Mouse (Mus musculus) embryonic facial prominence, embryonic 12.5 days (tissue): ENCODE results near the gene Cwc22. TPM values are rescaled to one million over a fixed set of nuclear protein-coding genes. Genes with fewer than 3 reads are reported as not detected.

ENCODE experiments used
- ATAC-seq: fragments of 200-750 bp; cut with Nextera tagmentation; 2 replicates; pipeline ENCODE4 v1.8.0; 2017; ENCODE audit not compliant: insufficient number of reproducible peaks, insufficient read depth, low FRiP score, low TSS enrichment
- H3K27ac ChIP-seq: fragments of 300-500 bp; sonication (generic); 2 replicates; pipeline ENCODE4 v1.5.1; 2016; ENCODE audit warnings: mild to moderate bottlenecking
- H3K27me3 ChIP-seq: fragments of 300-500 bp; sonication (generic); 2 replicates; pipeline ENCODE4 v1.6.1; 2016; ENCODE audit warnings: mild to moderate bottlenecking, moderate library complexity
- H3K36me3 ChIP-seq: fragments of 300-500 bp; sonication (generic); 2 replicates; pipeline ENCODE4 v1.6.1; 2016; ENCODE audit warnings: mild to moderate bottlenecking
- H3K4me1 ChIP-seq: fragments of 300-500 bp; sonication (generic); 2 replicates; pipeline ENCODE4 v1.6.1; 2016
- H3K4me2 ChIP-seq: fragments of 300-500 bp; sonication (generic); replicated peaks from 2 replicates; pipeline ENCODE4 v1.6.1; 2016; ENCODE audit warnings: mild to moderate bottlenecking, moderate library complexity
- H3K4me3 ChIP-seq: fragments of 300-500 bp; sonication (generic); 2 replicates; pipeline ENCODE4 v1.5.1; 2016; ENCODE audit warnings: mild to moderate bottlenecking
- H3K9ac ChIP-seq: fragments of 300-500 bp; sonication (generic); 2 replicates; pipeline ENCODE4 v1.6.1; 2016; ENCODE audit warnings: mild to moderate bottlenecking, moderate library complexity
- H3K9me3 ChIP-seq: fragments of 300-500 bp; sonication (generic); 2 replicates; pipeline ENCODE4 v1.6.1; 2016; ENCODE audit warnings: mild to moderate bottlenecking, moderate library complexity
- WGBS: fragments of 180-500 bp; shearing (Covaris S2); methylation state at CpG from one replicate; pipeline ENCODE4 v1.1.7; 2016; 5-methylcytosine and 5-hydroxymethylcytosine counted together
- polyA plus RNA-seq: library from polyadenylated mRNA; unstranded; fragments of >200 nt; fragmentation: Nextera tagmentation; extraction: Ambion mirVana; gene quantifications from 2 replicates; pipeline ENCODE4 v1.2.1, GENCODE M21; 2016

Cwc22 gene
- polyA plus RNA-seq, 1 experiment from 2014 or later = 38.3 TPM

- Histone ChIP-seq H3K4me2 (no peak overlapping the region), H3K36me3 (0 out of 2 replicates have a peak, but pooled peaks cover 4% of the 10 kb centered on the region), H3K27me3 (no peaks in the 10 kb centered on the region), H3K27ac (no peak overlapping the region), H3K4me3 (no peak overlapping the region), H3K9me3 (no peaks in the 10 kb centered on the region), H3K9ac (no peak overlapping the region), H3K4me1 (peaks cover 10% of the 10 kb centered on the region; the same call in 1 of the 2 replicates)
- 88% methylated on average over 5 of the region's 5 CpGs for WGBS
- ATAC-seq = no peak
These were observed 1.9 kb downstream of the Cwc22 start for GRCm38 (mm10) chr2:77944281-77944680.

- Histone ChIP-seq H3K4me3 (no peak overlapping the region), H3K27me3 (no peaks in the 10 kb centered on the region), H3K27ac (no peak overlapping the region), H3K9me3 (no peaks in the 10 kb centered on the region), H3K9ac (no peak overlapping the region), H3K4me2 (no peak overlapping the region), H3K36me3 (0 out of 2 replicates have a peak, but pooled peaks cover 4% of the 10 kb centered on the region), H3K4me1 (peaks cover 10% of the 10 kb centered on the region; the same call in 1 of the 2 replicates)
- no peak for ATAC-seq
- WGBS = 86% methylated on average over 2 of the region's 2 CpGs
These were observed 4.2 kb downstream of the Cwc22 start for GRCm38 (mm10) chr2:77941944-77942343.

GRCm38 (mm10) chr2:77938317-77938716, 7.9 kb downstream of the Cwc22 start:
- no peak overlapping the region for H3K9ac ChIP-seq
- H3K27me3 ChIP-seq = no peaks in the 10 kb centered on the region
- H3K36me3 ChIP-seq = peaks cover 34% of the 10 kb centered on the region
- H3K27ac ChIP-seq = no peak overlapping the region
- ATAC-seq = no peak
- H3K4me2 ChIP-seq = no peak overlapping the region
- no peaks in the 10 kb centered on the region for H3K9me3 ChIP-seq
- no peaks in the 10 kb centered on the region for H3K4me1 ChIP-seq
- H3K4me3 ChIP-seq = no peak overlapping the region
- WGBS = 96% methylated on average over 4 of the region's 4 CpGs

GRCm38 (mm10) chr2:77937818-77938217, 8.4 kb downstream of the Cwc22 start:
- 95% methylated on average over 3 of the region's 3 CpGs for WGBS
- Histone ChIP-seq H3K36me3 (peaks cover 37% of the 10 kb centered on the region), H3K4me3 (no peak overlapping the region), H3K9me3 (no peaks in the 10 kb centered on the region), H3K27ac (no peak overlapping the region), H3K4me1 (no peaks in the 10 kb centered on the region), H3K4me2 (no peak overlapping the region), H3K9ac (no peak overlapping the region), H3K27me3 (no peaks in the 10 kb centered on the region)
- no peak for ATAC-seq

DNA sequence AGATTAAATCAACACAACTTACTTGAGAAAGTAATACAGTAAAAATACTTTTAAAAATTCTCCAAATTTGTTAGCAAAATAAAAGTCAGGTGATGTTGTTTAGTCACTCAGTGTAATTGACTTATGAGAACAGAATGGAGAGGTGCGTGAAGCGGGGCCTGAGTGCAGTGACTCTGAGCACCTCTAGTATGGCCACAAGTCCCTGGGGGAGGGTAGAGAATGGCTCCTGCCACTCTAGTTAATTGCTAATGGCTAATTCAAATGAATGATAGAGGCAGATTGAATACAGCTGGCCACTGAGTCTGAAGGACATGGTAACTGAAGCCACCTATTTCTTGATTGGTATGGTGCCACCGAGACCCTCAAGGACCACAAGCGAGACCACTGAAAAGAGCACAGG, 12.0 kb downstream of the Cwc22 start:
- ATAC-seq = no peak
- Histone ChIP-seq H3K27me3 (no peaks in the 10 kb centered on the region), H3K4me2 (no peak overlapping the region), H3K4me1 (no peaks in the 10 kb centered on the region), H3K9ac (no peak overlapping the region), H3K36me3 (peaks cover 62% of the 10 kb centered on the region), H3K9me3 (no peaks in the 10 kb centered on the region), H3K4me3 (no peak overlapping the region), H3K27ac (no peak overlapping the region)
- WGBS = 86% methylated on average over 4 of the region's 4 CpGs

DNA sequence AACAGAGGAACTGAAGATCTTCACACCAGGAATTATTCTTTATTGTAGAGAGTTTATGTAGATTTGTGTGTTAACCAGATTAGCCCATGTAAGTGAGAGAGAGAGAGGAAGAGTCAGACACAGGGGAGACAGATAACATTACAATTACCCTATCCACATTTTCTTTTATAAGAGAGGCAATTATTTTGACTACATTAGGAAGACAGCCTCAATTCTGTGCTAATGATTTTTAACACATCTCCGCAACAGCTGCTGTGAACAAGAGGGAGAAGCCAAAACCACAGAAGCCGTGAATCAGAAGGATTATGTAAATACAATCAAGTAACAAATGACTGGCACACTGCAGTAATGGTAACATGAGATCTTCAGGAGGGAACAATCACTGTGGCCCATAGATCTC, 12.5 kb downstream of the Cwc22 start:
- 78% methylated on average over 2 of the region's 2 CpGs for WGBS
- H3K9me3 ChIP-seq = no peaks in the 10 kb centered on the region

GRCm38 (mm10) chr2:77931958-77932357, 14.2 kb downstream of the Cwc22 start:
- H3K27ac ChIP-seq = no peak overlapping the region
- WGBS = 94% methylated on average over 1 of the region's 1 CpGs
- no peaks in the 10 kb centered on the region for H3K9me3 ChIP-seq
- no peak for ATAC-seq
- H3K4me2 ChIP-seq = no peak overlapping the region
- no peaks in the 10 kb centered on the region for H3K27me3 ChIP-seq
- no peak overlapping the region for H3K4me3 ChIP-seq
- H3K9ac ChIP-seq = no peak overlapping the region
- H3K36me3 ChIP-seq = peaks cover 82% of the 10 kb centered on the region
- no peaks in the 10 kb centered on the region for H3K4me1 ChIP-seq

More for the DNA sequence above, 12.5 kb downstream of the Cwc22 start:
- no peak for ATAC-seq
- H3K4me2 ChIP-seq = no peak overlapping the region
- H3K4me1 ChIP-seq = no peaks in the 10 kb centered on the region
- H3K36me3 ChIP-seq = peaks cover 67% of the 10 kb centered on the region
- no peaks in the 10 kb centered on the region for H3K27me3 ChIP-seq
- no peak overlapping the region for H3K9ac ChIP-seq
- H3K4me3 ChIP-seq = no peak overlapping the region
- no peak overlapping the region for H3K27ac ChIP-seq

DNA sequence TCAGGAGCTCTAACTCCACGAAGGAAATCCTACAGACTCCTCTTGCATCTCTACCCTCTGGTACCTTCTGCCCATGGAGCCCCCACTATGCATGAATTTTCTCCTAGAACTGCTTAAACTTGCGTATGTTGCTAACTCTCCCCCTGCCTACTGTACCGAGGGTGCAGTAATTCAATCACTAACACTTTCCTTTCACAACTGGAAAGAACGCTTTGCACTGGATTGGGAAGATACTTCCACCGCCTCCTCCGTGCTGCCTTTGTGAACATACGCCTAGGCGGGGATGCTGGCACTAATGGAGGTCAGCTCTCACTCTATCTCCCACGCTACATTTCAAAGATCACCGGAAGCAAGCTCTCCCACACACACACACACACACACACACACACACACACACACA, 17.8 kb downstream of the Cwc22 start:
- Histone ChIP-seq H3K27me3 (no peaks in the 10 kb centered on the region), H3K4me1 (no peaks in the 10 kb centered on the region), H3K27ac (no peak overlapping the region), H3K4me2 (no peak overlapping the region), H3K9ac (no peak overlapping the region), H3K36me3 (peaks cover 71% of the 10 kb centered on the region), H3K9me3 (no peaks in the 10 kb centered on the region), H3K4me3 (no peak overlapping the region)
- ATAC-seq = no peak
- WGBS = 96% methylated on average over 10 of the region's 10 CpGs

- Histone ChIP-seq H3K4me3 (no peak overlapping the region), H3K4me2 (no peak overlapping the region), H3K9me3 (no peaks in the 10 kb centered on the region), H3K4me1 (no peaks in the 10 kb centered on the region), H3K27ac (no peak overlapping the region), H3K9ac (no peak overlapping the region), H3K27me3 (no peaks in the 10 kb centered on the region), H3K36me3 (peaks cover 65% of the 10 kb centered on the region)
- ATAC-seq = no peak
- 90% methylated on average over 7 of the region's 7 CpGs for whole genome bisulfite sequencing
These were observed 19.7 kb downstream of the Cwc22 start for GRCm38 (mm10) chr2:77926468-77926867.

GRCm38 (mm10) chr2:77925997-77926396, 20.2 kb downstream of the Cwc22 start:
- H3K9ac ChIP-seq = no peak overlapping the region
- H3K27me3 ChIP-seq = no peaks in the 10 kb centered on the region
- no peak overlapping the region for H3K4me3 ChIP-seq
- peaks cover 64% of the 10 kb centered on the region for H3K36me3 ChIP-seq
- no peaks in the 10 kb centered on the region for H3K9me3 ChIP-seq
- H3K4me2 ChIP-seq = no peak overlapping the region
- no peak overlapping the region for H3K27ac ChIP-seq
- no peaks in the 10 kb centered on the region for H3K4me1 ChIP-seq
- 93% methylated on average over 2 of the region's 2 CpGs for WGBS
- ATAC-seq = no peak

DNA sequence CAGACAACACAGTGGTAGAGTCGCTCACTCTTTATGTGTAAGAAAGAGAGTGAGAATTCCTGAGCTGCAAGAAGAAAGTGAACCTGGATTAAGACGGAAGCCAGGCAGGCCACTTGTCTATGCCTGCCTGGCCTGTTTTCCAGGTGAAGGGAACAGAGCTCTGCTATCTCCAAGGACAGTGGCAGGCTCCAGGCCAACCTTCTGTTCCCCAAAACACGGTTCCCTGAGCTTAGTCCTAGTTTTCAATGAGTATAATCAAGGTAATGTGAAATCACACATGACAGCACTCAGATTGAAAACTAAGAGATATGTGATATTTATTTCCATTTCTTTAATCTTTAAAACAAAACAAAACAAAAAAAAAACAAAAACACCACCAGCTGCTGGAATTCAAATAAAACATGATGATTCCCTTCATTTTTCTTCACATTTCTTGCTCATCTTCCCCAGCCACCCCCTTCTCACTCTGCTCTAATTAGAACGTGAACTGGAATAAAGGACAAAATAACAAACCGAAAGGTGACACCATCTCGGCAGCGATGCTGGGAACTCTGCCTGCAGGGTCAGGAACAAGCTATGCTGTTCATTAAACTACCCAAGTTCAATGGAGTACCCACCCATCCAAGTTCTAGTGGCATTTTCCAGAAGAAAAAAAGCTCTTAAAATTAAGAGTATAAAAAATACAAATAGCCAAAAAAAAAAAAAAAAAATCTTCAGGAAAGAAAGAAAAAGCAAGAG, 20.8 kb downstream of the Cwc22 start:
- Histone ChIP-seq H3K9me3 (no peaks in the 10 kb centered on the region), H3K27ac (no peak overlapping the region), H3K4me3 (no peak overlapping the region), H3K4me2 (no peak overlapping the region), H3K36me3 (peaks cover 64% of the 10 kb centered on the region), H3K4me1 (no peaks in the 10 kb centered on the region), H3K27me3 (no peaks in the 10 kb centered on the region), H3K9ac (no peak overlapping the region)
- WGBS = 49% methylated on average over 7 of the region's 7 CpGs
- no peak for ATAC-seq

GRCm38 (mm10) chr2:77924003-77924402, 22.2 kb downstream of the Cwc22 start:
- WGBS = 98% methylated on average over 3 of the region's 3 CpGs
- ATAC-seq = no peak
- H3K36me3 ChIP-seq = peaks cover 61% of the 10 kb centered on the region

More at GRCm38 (mm10) chr2:77924003-77924402, 22.2 kb downstream of the Cwc22 start:
- H3K9me3 ChIP-seq = no peaks in the 10 kb centered on the region
- no peaks in the 10 kb centered on the region for H3K27me3 ChIP-seq
- H3K4me3 ChIP-seq = no peak overlapping the region
- no peak overlapping the region for H3K27ac ChIP-seq
- H3K9ac ChIP-seq = no peak overlapping the region
- no peak overlapping the region for H3K4me2 ChIP-seq
- H3K4me1 ChIP-seq = no peaks in the 10 kb centered on the region
